Mouse (Mus musculus): ENCODE measurements at regions not wholly inside any gene's neighbourhood (a gene's known extent, or its start where the extent isn't known, plus 50 kb on each side); places are given as distances from the start of the nearest gene placed in this dataset.

- no peak overlapping the region for H3K4me2 ChIP-seq (ENCODE audit: low read depth, low read length)
- H3K9me3 ChIP-seq (replicated peaks; ENCODE audit: control insufficient read depth, low read length), result no peaks in the 10 kb centered on the region
- ATAC-seq (ENCODE audit: insufficient read depth, low FRiP score), result no peak
- no peaks in the 10 kb centered on the region for H3K4me1 ChIP-seq (ENCODE audit: control insufficient read depth, insufficient read depth, low read length)
- H3K27me3 ChIP-seq (ENCODE audit: control insufficient read depth, insufficient read depth, low read length), result no peaks in the 10 kb centered on the region
- no peak overlapping the region for H3K4me3 ChIP-seq (replicated peaks; ENCODE audit: low read length)
- H3K9ac ChIP-seq (ENCODE audit: low read length), result no peak overlapping the region
- no peak overlapping the region for H3K27ac ChIP-seq (ENCODE audit: low read length)
- no peaks in the 10 kb centered on the region for H3K36me3 ChIP-seq (ENCODE audit: control insufficient read depth, insufficient read depth, low read length)
- 59% methylated on average over 5 of the region's 5 CpGs for WGBS
These were observed 160.8 kb upstream of the Apob start for GRCm38 (mm10) chr12:7816616-7817015.

DNA sequence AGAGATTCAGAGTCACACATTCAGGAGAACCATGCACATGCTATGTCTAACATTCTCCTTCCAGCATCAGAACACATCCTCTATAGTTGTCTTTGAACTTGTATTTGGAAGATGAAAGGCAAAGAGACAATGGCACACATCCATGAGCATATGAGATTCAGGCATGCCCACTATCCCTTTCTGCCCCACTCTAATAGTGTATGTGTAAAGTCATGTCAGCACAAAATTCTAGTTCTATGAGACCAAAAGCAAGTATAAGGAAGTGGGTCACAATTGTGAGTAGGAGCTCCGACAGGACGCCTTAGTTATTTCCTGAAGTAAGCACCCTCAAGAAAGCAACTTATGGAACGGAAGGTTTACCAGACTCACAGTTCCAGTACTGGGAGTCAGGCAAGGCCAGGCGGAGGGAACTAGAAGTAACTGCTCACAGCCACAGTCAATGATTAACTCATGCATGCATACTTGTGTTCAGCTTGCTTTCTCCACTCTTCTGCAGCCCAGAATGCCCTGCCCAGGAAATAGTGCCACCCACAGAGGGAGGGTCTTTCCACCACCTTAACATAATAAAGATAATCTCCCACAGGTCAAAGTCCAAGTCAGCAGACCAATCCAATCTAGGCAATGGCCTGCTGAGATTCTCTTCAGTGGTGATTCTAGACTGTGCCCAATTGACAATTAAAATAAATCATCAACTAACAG, 157.3 kb upstream of the Apob start:
- no peaks in the 10 kb centered on the region for H3K27me3 ChIP-seq (ENCODE audit: control insufficient read depth, insufficient read depth, low read length)
- no peak overlapping the region for H3K9ac ChIP-seq (ENCODE audit: low read length)
- no peaks in the 10 kb centered on the region for H3K4me1 ChIP-seq (ENCODE audit: control insufficient read depth, insufficient read depth, low read length)
- H3K9me3 ChIP-seq (replicated peaks; ENCODE audit: control insufficient read depth, low read length), result no peaks in the 10 kb centered on the region
- ATAC-seq (ENCODE audit: insufficient read depth, low FRiP score), result peak; percentile 96
- 64% methylated on average over 4 of the region's 4 CpGs for WGBS
- H3K4me3 ChIP-seq (replicated peaks; ENCODE audit: low read length), result no peak overlapping the region
- H3K27ac ChIP-seq (ENCODE audit: low read length), result no peak overlapping the region
- H3K4me2 ChIP-seq (ENCODE audit: low read depth, low read length), result no peak overlapping the region
- H3K36me3 ChIP-seq (ENCODE audit: control insufficient read depth, insufficient read depth, low read length), result no peaks in the 10 kb centered on the region

DNA sequence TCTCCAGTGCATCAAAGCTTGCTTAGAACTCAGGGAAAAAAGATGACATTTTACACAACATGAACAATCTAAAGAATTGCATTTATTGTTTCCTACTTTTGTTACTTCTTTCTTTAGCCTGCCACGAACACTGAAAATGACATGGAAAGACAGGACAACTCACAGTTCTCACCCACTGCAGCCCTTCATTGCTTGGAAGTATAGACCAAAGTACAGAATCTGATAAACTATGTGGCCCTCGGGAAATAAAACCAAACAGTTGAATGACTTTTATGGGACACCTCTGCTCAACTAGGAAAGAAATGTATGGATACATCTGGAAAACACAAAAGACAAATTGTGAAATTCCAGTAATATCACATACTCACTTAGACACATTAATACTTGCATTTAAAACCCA, 156.7 kb upstream of the Apob start:
- no peak for ATAC-seq (ENCODE audit: insufficient read depth, low FRiP score)
- WGBS, result 65% methylated on average over 2 of the region's 2 CpGs
- Histone ChIP-seq H3K4me3 (replicated peaks; ENCODE audit: low read length) (no peak overlapping the region), H3K27ac (ENCODE audit: low read length) (no peak overlapping the region), H3K36me3 (ENCODE audit: control insufficient read depth, insufficient read depth, low read length) (no peaks in the 10 kb centered on the region), H3K4me1 (ENCODE audit: control insufficient read depth, insufficient read depth, low read length) (no peaks in the 10 kb centered on the region), H3K9ac (ENCODE audit: low read length) (no peak overlapping the region), H3K27me3 (ENCODE audit: control insufficient read depth, insufficient read depth, low read length) (no peaks in the 10 kb centered on the region), H3K4me2 (ENCODE audit: low read depth, low read length) (no peak overlapping the region), H3K9me3 (replicated peaks; ENCODE audit: control insufficient read depth, low read length) (peaks cover under 1% of the 10 kb centered on the region; the same call in 1 of the 2 replicates)

DNA sequence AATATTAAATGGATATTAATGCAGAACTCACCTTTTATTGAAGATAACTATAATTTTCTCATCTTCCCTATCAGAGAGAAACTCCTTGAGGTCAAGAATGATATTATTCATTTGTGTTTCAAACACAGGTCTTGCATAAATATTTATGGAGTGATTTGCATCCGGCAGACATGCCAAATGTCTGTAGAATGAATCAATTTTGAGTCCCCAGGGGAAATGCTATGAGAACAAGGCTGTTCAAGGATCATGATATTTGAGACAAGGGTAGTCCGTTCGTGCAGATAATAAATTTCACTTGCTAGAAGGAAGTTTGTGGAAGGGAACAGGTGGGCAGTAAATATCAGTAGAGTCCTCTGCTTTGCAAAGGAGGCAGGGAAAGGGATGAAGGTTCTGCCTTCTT, 141.7 kb upstream of the Apob start:
- Histone ChIP-seq H3K9ac (ENCODE audit: low read length) (no peak overlapping the region), H3K4me2 (ENCODE audit: low read depth, low read length) (no peak overlapping the region), H3K4me3 (replicated peaks; ENCODE audit: low read length) (no peak overlapping the region), H3K36me3 (ENCODE audit: control insufficient read depth, insufficient read depth, low read length) (no peaks in the 10 kb centered on the region), H3K27me3 (ENCODE audit: control insufficient read depth, insufficient read depth, low read length) (no peaks in the 10 kb centered on the region), H3K4me1 (ENCODE audit: control insufficient read depth, insufficient read depth, low read length) (no peaks in the 10 kb centered on the region), H3K27ac (ENCODE audit: low read length) (no peak overlapping the region), H3K9me3 (replicated peaks; ENCODE audit: control insufficient read depth, low read length) (no peaks in the 10 kb centered on the region)
- WGBS, result 43% methylated on average over 3 of the region's 3 CpGs
- no peak for ATAC-seq (ENCODE audit: insufficient read depth, low FRiP score)

GRCm38 (mm10) chr12:7853876-7854275, 123.6 kb upstream of the Apob start:
- no peaks in the 10 kb centered on the region for H3K36me3 ChIP-seq (ENCODE audit: control insufficient read depth, insufficient read depth, low read length)
- H3K4me1 ChIP-seq (ENCODE audit: control insufficient read depth, insufficient read depth, low read length), result no peaks in the 10 kb centered on the region
- no peak overlapping the region for H3K9ac ChIP-seq (ENCODE audit: low read length)
- H3K4me3 ChIP-seq (replicated peaks; ENCODE audit: low read length), result no peak overlapping the region
- no peaks in the 10 kb centered on the region for H3K27me3 ChIP-seq (ENCODE audit: control insufficient read depth, insufficient read depth, low read length)
- ATAC-seq (ENCODE audit: insufficient read depth, low FRiP score), result no peak
- no peak overlapping the region for H3K4me2 ChIP-seq (ENCODE audit: low read depth, low read length)
- H3K9me3 ChIP-seq (replicated peaks; ENCODE audit: control insufficient read depth, low read length), result no peaks in the 10 kb centered on the region
- WGBS, result 26% methylated on average over 2 of the region's 2 CpGs
- H3K27ac ChIP-seq (ENCODE audit: low read length), result no peak overlapping the region

- Histone ChIP-seq H3K27me3 (ENCODE audit: control insufficient read depth, insufficient read depth, low read length) (no peaks in the 10 kb centered on the region), H3K4me2 (ENCODE audit: low read depth, low read length) (no peak overlapping the region), H3K9me3 (replicated peaks; ENCODE audit: control insufficient read depth, low read length) (no peaks in the 10 kb centered on the region), H3K4me1 (ENCODE audit: control insufficient read depth, insufficient read depth, low read length) (no peaks in the 10 kb centered on the region), H3K36me3 (ENCODE audit: control insufficient read depth, insufficient read depth, low read length) (no peaks in the 10 kb centered on the region), H3K4me3 (replicated peaks; ENCODE audit: low read length) (no peak overlapping the region), H3K27ac (ENCODE audit: low read length) (no peak overlapping the region), H3K9ac (ENCODE audit: low read length) (no peak overlapping the region)
- WGBS, result 79% methylated on average over 2 of the region's 2 CpGs
- ATAC-seq (ENCODE audit: insufficient read depth, low FRiP score), result no peak
These were observed 121.8 kb upstream of the Apob start for GRCm38 (mm10) chr12:7855683-7856082.

DNA sequence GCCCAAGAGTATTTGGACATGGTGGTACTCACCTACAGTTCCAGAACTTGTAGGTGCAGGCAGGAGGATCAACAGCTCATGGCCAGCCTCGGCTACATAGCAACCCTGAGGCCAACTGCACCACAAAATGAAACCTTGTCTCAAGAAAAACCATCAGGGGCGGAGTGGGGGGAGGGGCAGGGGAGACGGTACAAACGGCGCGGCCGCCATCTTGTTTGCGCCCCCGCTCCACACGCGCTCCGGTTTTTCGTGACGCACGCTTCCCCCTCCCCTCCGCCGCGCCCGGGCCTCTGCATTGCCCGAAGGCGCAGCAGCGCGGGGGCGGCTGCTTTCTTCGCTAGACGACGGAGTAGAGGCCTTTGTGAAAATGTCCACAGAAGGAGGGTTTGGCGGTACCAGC, 117.9 kb upstream of the Apob start:
- Histone ChIP-seq H3K27ac (ENCODE audit: low read length) (no peak overlapping the region), H3K9ac (ENCODE audit: low read length) (no peak overlapping the region), H3K27me3 (ENCODE audit: control insufficient read depth, insufficient read depth, low read length) (no peaks in the 10 kb centered on the region), H3K4me1 (ENCODE audit: control insufficient read depth, insufficient read depth, low read length) (no peaks in the 10 kb centered on the region), H3K36me3 (ENCODE audit: control insufficient read depth, insufficient read depth, low read length) (no peaks in the 10 kb centered on the region), H3K4me3 (replicated peaks; ENCODE audit: low read length) (no peak overlapping the region), H3K9me3 (replicated peaks; ENCODE audit: control insufficient read depth, low read length) (no peaks in the 10 kb centered on the region), H3K4me2 (ENCODE audit: low read depth, low read length) (no peak overlapping the region)
- ATAC-seq (ENCODE audit: insufficient read depth, low FRiP score), result no peak
- 84% methylated on average over 28 of the region's 28 CpGs for WGBS

DNA sequence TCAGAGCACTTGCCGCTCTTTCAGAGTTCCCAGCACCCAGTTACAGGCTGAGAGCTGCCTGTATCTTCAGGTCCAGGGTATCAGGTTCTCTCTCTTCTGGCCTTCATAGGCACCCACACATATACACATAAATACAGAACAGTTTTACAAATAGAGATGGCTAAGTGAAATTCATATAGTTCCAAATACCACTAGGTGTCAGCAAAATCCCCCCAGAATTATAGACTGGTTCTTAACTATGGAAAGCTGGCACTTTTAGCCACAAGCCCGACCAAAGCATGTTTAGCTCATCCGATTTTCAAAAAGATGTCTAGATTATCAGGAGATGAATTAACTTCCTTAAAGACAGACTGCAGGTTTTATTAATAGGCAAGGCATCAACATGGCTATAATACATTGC, 107.4 kb upstream of the Apob start:
- H3K4me3 ChIP-seq (replicated peaks; ENCODE audit: low read length), result no peak overlapping the region
- H3K27ac ChIP-seq (ENCODE audit: low read length), result no peak overlapping the region
- no peak for ATAC-seq (ENCODE audit: insufficient read depth, low FRiP score)
- 54% methylated on average over 3 of the region's 3 CpGs for WGBS
- H3K36me3 ChIP-seq (ENCODE audit: control insufficient read depth, insufficient read depth, low read length), result no peaks in the 10 kb centered on the region
- H3K9me3 ChIP-seq (replicated peaks; ENCODE audit: control insufficient read depth, low read length), result no peaks in the 10 kb centered on the region
- H3K27me3 ChIP-seq (ENCODE audit: control insufficient read depth, insufficient read depth, low read length), result no peaks in the 10 kb centered on the region
- H3K9ac ChIP-seq (ENCODE audit: low read length), result no peak overlapping the region
- no peaks in the 10 kb centered on the region for H3K4me1 ChIP-seq (ENCODE audit: control insufficient read depth, insufficient read depth, low read length)
- no peak overlapping the region for H3K4me2 ChIP-seq (ENCODE audit: low read depth, low read length)

- 50% methylated on average over 5 of the region's 5 CpGs for WGBS
These were observed 107.0 kb upstream of the Apob start for GRCm38 (mm10) chr12:7870473-7870872.

More at GRCm38 (mm10) chr12:7870473-7870872, 107.0 kb upstream of the Apob start:
- no peaks in the 10 kb centered on the region for H3K9me3 ChIP-seq (replicated peaks; ENCODE audit: control insufficient read depth, low read length)
- ATAC-seq (ENCODE audit: insufficient read depth, low FRiP score), result no peak
- H3K4me2 ChIP-seq (ENCODE audit: low read depth, low read length), result no peak overlapping the region
- no peaks in the 10 kb centered on the region for H3K36me3 ChIP-seq (ENCODE audit: control insufficient read depth, insufficient read depth, low read length)
- H3K27me3 ChIP-seq (ENCODE audit: control insufficient read depth, insufficient read depth, low read length), result no peaks in the 10 kb centered on the region
- no peak overlapping the region for H3K9ac ChIP-seq (ENCODE audit: low read length)
- H3K27ac ChIP-seq (ENCODE audit: low read length), result no peak overlapping the region
- no peaks in the 10 kb centered on the region for H3K4me1 ChIP-seq (ENCODE audit: control insufficient read depth, insufficient read depth, low read length)
- H3K4me3 ChIP-seq (replicated peaks; ENCODE audit: low read length), result no peak overlapping the region

Measured in stomach, embryonic 16.5 days (tissue).